Mouse (Mus musculus): Measurements from ENCODE around the gene Bcl2l1. TPM values are rescaled to one million over a fixed set of nuclear protein-coding genes. Genes with fewer than 3 reads are reported as not detected.

Bcl2l1 gene
- total and polyA plus RNA-seq, 2 experiments from 2014 or later = 124 to 158 TPM

- Histone ChIP-seq H3K4me2 (ENCODE audit: low read depth, low read length, poor library complexity, severe bottlenecking) (no peak overlapping the region), H3K9me3 (ENCODE audit: low read length) (no peaks in the 10 kb centered on the region), H3K4me3 (ENCODE audit: low read depth, low read length) (no peak overlapping the region), H3K9ac (replicated peaks; ENCODE audit: low read length, poor library complexity, severe bottlenecking) (no peak overlapping the region), H3K4me1 (ENCODE audit: insufficient read depth, low read length) (peaks cover 4% of the 10 kb centered on the region; the same call in 1 of the 2 replicates), H3K36me3 (ENCODE audit: insufficient read depth, low read length) (peaks cover 20% of the 10 kb centered on the region), H3K27ac (ENCODE audit: low read depth, low read length) (peak overlapping the region; percentile 47; the same call in 1 of the 2 replicates), H3K27me3 (ENCODE audit: insufficient read depth, low read length) (no peaks in the 10 kb centered on the region)
- no peak for TF ChIP-seq CTCF (IDR thresholded peaks at IDR 0.05)
- WGBS = 93% methylated on average over 8 of the region's 8 CpGs
- ATAC-seq (ENCODE audit: low FRiP score) (no peak), DNase-seq (ENCODE audit: low spot score) (no peak)
These were observed 46.9 kb downstream of the Bcl2l1 start for GRCm38 (mm10) chr2:152784640-152785039.

- H3K4me1 ChIP-seq (ENCODE audit: insufficient read depth, low read length) = no peaks in the 10 kb centered on the region
- H3K4me2 ChIP-seq (ENCODE audit: low read depth, low read length, poor library complexity, severe bottlenecking) = no peak overlapping the region
- no peak overlapping the region for H3K27ac ChIP-seq (ENCODE audit: low read depth, low read length)
- no peak overlapping the region for H3K4me3 ChIP-seq (ENCODE audit: low read depth, low read length)
- no peak for DNase-seq (ENCODE audit: low spot score)
- H3K36me3 ChIP-seq (ENCODE audit: insufficient read depth, low read length) = peaks cover 24% of the 10 kb centered on the region
- H3K9ac ChIP-seq (replicated peaks; ENCODE audit: low read length, poor library complexity, severe bottlenecking) = no peak overlapping the region
- no peak for ATAC-seq (ENCODE audit: low FRiP score)
- no peaks in the 10 kb centered on the region for H3K27me3 ChIP-seq (ENCODE audit: insufficient read depth, low read length)
- no peaks in the 10 kb centered on the region for H3K9me3 ChIP-seq (ENCODE audit: low read length)
- no peak for TF ChIP-seq CTCF (IDR thresholded peaks at IDR 0.05)
- 96% methylated on average over 5 of the region's 5 CpGs for WGBS
These were observed 48.3 kb downstream of the Bcl2l1 start for GRCm38 (mm10) chr2:152783241-152783640.

- WGBS = 89% methylated on average over 5 of the region's 5 CpGs
- no peak for TF ChIP-seq CTCF (IDR thresholded peaks at IDR 0.05)
- H3K27ac ChIP-seq (ENCODE audit: low read depth, low read length) = no peak overlapping the region
- H3K9me3 ChIP-seq (ENCODE audit: low read length) = no peaks in the 10 kb centered on the region
- H3K9ac ChIP-seq (replicated peaks; ENCODE audit: low read length, poor library complexity, severe bottlenecking) = no peak overlapping the region
- H3K4me2 ChIP-seq (ENCODE audit: low read depth, low read length, poor library complexity, severe bottlenecking) = no peak overlapping the region
- ATAC-seq (ENCODE audit: low FRiP score) = no peak
- DNase-seq (ENCODE audit: low spot score) = no peak
- H3K4me1 ChIP-seq (ENCODE audit: insufficient read depth, low read length) = no peaks in the 10 kb centered on the region
- H3K4me3 ChIP-seq (ENCODE audit: low read depth, low read length) = no peak overlapping the region
- no peaks in the 10 kb centered on the region for H3K27me3 ChIP-seq (ENCODE audit: insufficient read depth, low read length)
- peaks cover 24% of the 10 kb centered on the region for H3K36me3 ChIP-seq (ENCODE audit: insufficient read depth, low read length)
These were observed 48.9 kb downstream of the Bcl2l1 start for GRCm38 (mm10) chr2:152782656-152783055.

- Histone ChIP-seq H3K36me3 (ENCODE audit: insufficient read depth, low read length) (peaks cover 24% of the 10 kb centered on the region), H3K27me3 (ENCODE audit: insufficient read depth, low read length) (no peaks in the 10 kb centered on the region), H3K4me1 (ENCODE audit: insufficient read depth, low read length) (no peaks in the 10 kb centered on the region), H3K27ac (ENCODE audit: low read depth, low read length) (no peak overlapping the region), H3K4me3 (ENCODE audit: low read depth, low read length) (no peak overlapping the region), H3K4me2 (ENCODE audit: low read depth, low read length, poor library complexity, severe bottlenecking) (no peak overlapping the region), H3K9ac (replicated peaks; ENCODE audit: low read length, poor library complexity, severe bottlenecking) (no peak overlapping the region), H3K9me3 (ENCODE audit: low read length) (no peaks in the 10 kb centered on the region)
- ATAC-seq (ENCODE audit: low FRiP score) (no peak), DNase-seq (ENCODE audit: low spot score) (no peak)
- no peak for TF ChIP-seq CTCF (IDR thresholded peaks at IDR 0.05)
- 77% methylated on average over 3 of the region's 3 CpGs for WGBS
These were observed 50.4 kb downstream of the Bcl2l1 start for GRCm38 (mm10) chr2:152781031-152781711.

GRCm38 (mm10) chr2:152780466-152780865, 51.1 kb downstream of the Bcl2l1 start:
- H3K36me3 ChIP-seq (ENCODE audit: insufficient read depth, low read length) = peaks cover 24% of the 10 kb centered on the region

GRCm38 (mm10) chr2:152777081-152777480, 54.4 kb downstream of the Bcl2l1 start:
- Histone ChIP-seq H3K9me3 (ENCODE audit: low read length) (no peaks in the 10 kb centered on the region), H3K4me2 (ENCODE audit: low read depth, low read length, poor library complexity, severe bottlenecking) (no peak overlapping the region), H3K9ac (replicated peaks; ENCODE audit: low read length, poor library complexity, severe bottlenecking) (no peak overlapping the region), H3K27ac (ENCODE audit: low read depth, low read length) (no peak overlapping the region), H3K36me3 (ENCODE audit: insufficient read depth, low read length) (peaks cover 24% of the 10 kb centered on the region), H3K27me3 (ENCODE audit: insufficient read depth, low read length) (no peaks in the 10 kb centered on the region), H3K4me3 (ENCODE audit: low read depth, low read length) (no peak overlapping the region), H3K4me1 (ENCODE audit: insufficient read depth, low read length) (no peaks in the 10 kb centered on the region)
- DNase-seq (ENCODE audit: low spot score) (no peak), ATAC-seq (ENCODE audit: low FRiP score) (no peak)
- WGBS = 85% methylated on average over 3 of the region's 3 CpGs
- no peak for TF ChIP-seq CTCF (IDR thresholded peaks at IDR 0.05)

More at GRCm38 (mm10) chr2:152780466-152780865, 51.1 kb downstream of the Bcl2l1 start:
- ATAC-seq (ENCODE audit: low FRiP score) (no peak), DNase-seq (ENCODE audit: low spot score) (no peak)
- H3K9me3 ChIP-seq (ENCODE audit: low read length) = no peaks in the 10 kb centered on the region
- no peak overlapping the region for H3K9ac ChIP-seq (replicated peaks; ENCODE audit: low read length, poor library complexity, severe bottlenecking)
- WGBS = 97% methylated on average over 2 of the region's 2 CpGs
- no peak overlapping the region for H3K27ac ChIP-seq (ENCODE audit: low read depth, low read length)
- no peak overlapping the region for H3K4me3 ChIP-seq (ENCODE audit: low read depth, low read length)
- H3K4me2 ChIP-seq (ENCODE audit: low read depth, low read length, poor library complexity, severe bottlenecking) = no peak overlapping the region
- TF ChIP-seq CTCF (IDR thresholded peaks at IDR 0.05) = no peak
- no peaks in the 10 kb centered on the region for H3K27me3 ChIP-seq (ENCODE audit: insufficient read depth, low read length)
- H3K4me1 ChIP-seq (ENCODE audit: insufficient read depth, low read length) = no peaks in the 10 kb centered on the region
